Mouse (Mus musculus) limb, embryonic 15.5 days (tissue): ENCODE measurements around the gene Eef2k. TPM values are rescaled to one million over a fixed set of nuclear protein-coding genes. Genes with fewer than 3 reads are reported as not detected.

Experiments
- ATAC-seq: fragments of 200-750 bp; cut with Nextera tagmentation; 2 replicates; pipeline ENCODE4 v1.8.0; 2017; ENCODE audit warnings: low read depth, moderate TSS enrichment; ENCODE audit not compliant: insufficient number of reproducible peaks, low FRiP score, low TSS enrichment
- H3K27ac ChIP-seq: fragments of 300-500 bp; sonication (generic); 2 replicates; pipeline ENCODE4 v1.5.1; 2015; ENCODE audit warnings: moderate library complexity, mild to moderate bottlenecking, inconsistent platforms
- H3K27me3 ChIP-seq: fragments of 300-500 bp; sonication (generic); 2 replicates; pipeline ENCODE4 v1.6.1; 2015; ENCODE audit warnings: inconsistent platforms
- H3K36me3 ChIP-seq: fragments of 300-500 bp; sonication (generic); 2 replicates; pipeline ENCODE4 v1.6.1; 2015; ENCODE audit warnings: inconsistent platforms
- H3K4me1 ChIP-seq: fragments of 300-500 bp; sonication (generic); 2 replicates; pipeline ENCODE4 v1.6.1; 2015; ENCODE audit warnings: inconsistent platforms
- H3K4me2 ChIP-seq: fragments of 300-500 bp; sonication (generic); 2 replicates; pipeline ENCODE4 v1.6.1; 2015; ENCODE audit warnings: mild to moderate bottlenecking, inconsistent platforms
- H3K4me3 ChIP-seq: fragments of 300-500 bp; sonication (generic); 2 replicates; pipeline ENCODE4 v1.5.1; 2015; ENCODE audit warnings: mild to moderate bottlenecking, inconsistent platforms
- H3K9ac ChIP-seq: fragments of 300-500 bp; sonication (generic); 2 replicates; pipeline ENCODE4 v1.6.1; 2015; ENCODE audit warnings: inconsistent platforms
- H3K9me3 ChIP-seq: fragments of 300-500 bp; sonication (generic); 2 replicates; pipeline ENCODE4 v1.6.1; 2016; ENCODE audit warnings: inconsistent platforms
- WGBS: fragments of 180-500 bp; shearing (Covaris S2); methylation state at CpG from one replicate; pipeline ENCODE4 v1.1.7; 2015; 5-methylcytosine and 5-hydroxymethylcytosine counted together
- polyA plus RNA-seq: library from polyadenylated mRNA; unstranded; fragments of >200 nt; fragmentation: Nextera tagmentation; extraction: Ambion mirVana; gene quantifications from 2 replicates; pipeline ENCODE4 v1.2.1, GENCODE M21; 2015

The Eef2k gene
- polyA plus RNA-seq, 1 experiment from 2014 or later = 83.7 TPM

DNA sequence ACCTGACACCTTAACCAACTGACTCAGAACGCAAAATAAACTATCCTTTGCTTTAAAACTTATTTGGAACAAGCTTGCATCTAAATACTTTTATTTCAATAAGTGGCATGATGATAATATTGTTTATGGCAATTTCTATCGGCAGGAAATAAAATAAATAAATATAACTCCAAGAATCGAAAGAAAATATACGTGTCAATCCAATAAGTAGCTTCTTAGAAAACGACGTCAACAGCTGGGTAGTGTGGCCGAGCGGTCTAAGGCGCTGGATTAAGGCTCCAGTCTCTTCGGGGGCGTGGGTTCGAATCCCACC lies 74.6 kb downstream of the Eef2k start:
- H3K9ac ChIP-seq = no peak overlapping the region

DNA sequence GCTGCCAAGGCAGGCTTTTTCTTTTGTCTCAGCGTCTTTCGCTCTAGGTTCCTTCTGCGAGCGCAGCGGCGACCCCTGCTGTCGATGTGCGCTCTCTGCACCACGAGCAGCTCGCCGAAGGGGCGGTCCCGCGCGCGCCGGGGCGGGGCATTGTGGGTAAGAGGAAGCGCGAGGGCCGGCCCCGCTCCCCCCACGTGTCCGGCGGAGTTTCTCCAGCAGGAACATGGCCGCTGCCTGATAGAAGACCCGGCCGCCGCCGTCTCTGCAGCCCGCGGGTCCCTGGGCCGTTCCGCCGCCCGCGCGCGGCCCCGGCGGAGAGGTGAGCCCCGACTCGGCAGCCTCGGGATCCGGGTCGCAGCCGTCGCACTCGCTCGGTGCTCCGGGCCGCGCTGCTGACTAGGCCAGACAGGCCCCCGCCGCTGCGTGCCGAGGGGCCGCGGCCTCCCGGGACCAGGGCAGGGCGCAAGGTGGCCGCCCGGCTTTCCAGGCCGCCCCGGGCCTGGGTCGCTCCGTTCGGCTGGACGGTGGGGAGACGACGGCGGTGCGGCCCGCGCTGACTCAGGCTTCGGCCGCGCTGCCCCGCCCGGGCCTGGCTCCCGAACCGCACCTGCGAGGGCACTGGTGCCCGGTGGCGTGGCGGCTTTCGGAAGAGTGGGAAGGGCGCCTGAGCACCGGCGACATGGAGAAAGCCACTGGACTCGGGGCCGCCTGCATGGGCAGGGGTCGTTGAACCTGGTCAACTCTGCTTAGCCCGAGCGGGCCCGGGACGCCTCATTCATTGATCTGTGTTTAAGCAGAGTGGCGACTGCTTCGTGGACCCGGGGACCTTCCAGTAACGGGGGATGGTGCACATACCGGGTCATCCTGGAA lies 75.2 kb downstream of the Eef2k start, which contains the start of gene Polr3e:
Polr3e (plus strand) TSS at position 153 of the 870 bp plus-strand sequence.
- H3K4me1 ChIP-seq = peaks cover 9% of the 10 kb centered on the region; the same call in 1 of the 2 replicates
- H3K27me3 ChIP-seq = no peaks in the 10 kb centered on the region
- H3K9me3 ChIP-seq = no peaks in the 10 kb centered on the region
- H3K4me2 ChIP-seq = peak within 1 kb of the TSS; percentile 63
- peak; percentile 90 for ATAC-seq
- under 1% methylated on average over 91 of the region's 102 CpGs for WGBS
- peaks cover 3% of the 10 kb centered on the region; the same call in 1 of the 2 replicates for H3K36me3 ChIP-seq
- peak within 1 kb of the TSS; percentile 95 for H3K4me3 ChIP-seq
- H3K27ac ChIP-seq = peak within 1 kb of the TSS; percentile 84
- H3K9ac ChIP-seq = peak within 1 kb of the TSS; percentile 88

More for the DNA sequence above, 74.6 kb downstream of the Eef2k start:
- H3K4me2 ChIP-seq = peak overlapping the region; percentile 63; the same call in 1 of the 2 replicates
- H3K9me3 ChIP-seq = no peaks in the 10 kb centered on the region
- ATAC-seq = peak; percentile 89; the same call in 1 of the 2 replicates
- WGBS = 7% methylated on average over 12 of the region's 12 CpGs
- H3K27me3 ChIP-seq = no peaks in the 10 kb centered on the region
- no peak overlapping the region for H3K27ac ChIP-seq
- peaks cover 9% of the 10 kb centered on the region; the same call in 1 of the 2 replicates for H3K4me1 ChIP-seq
- peak overlapping the region; percentile 95 for H3K4me3 ChIP-seq
- no peaks in the 10 kb centered on the region for H3K36me3 ChIP-seq

DNA sequence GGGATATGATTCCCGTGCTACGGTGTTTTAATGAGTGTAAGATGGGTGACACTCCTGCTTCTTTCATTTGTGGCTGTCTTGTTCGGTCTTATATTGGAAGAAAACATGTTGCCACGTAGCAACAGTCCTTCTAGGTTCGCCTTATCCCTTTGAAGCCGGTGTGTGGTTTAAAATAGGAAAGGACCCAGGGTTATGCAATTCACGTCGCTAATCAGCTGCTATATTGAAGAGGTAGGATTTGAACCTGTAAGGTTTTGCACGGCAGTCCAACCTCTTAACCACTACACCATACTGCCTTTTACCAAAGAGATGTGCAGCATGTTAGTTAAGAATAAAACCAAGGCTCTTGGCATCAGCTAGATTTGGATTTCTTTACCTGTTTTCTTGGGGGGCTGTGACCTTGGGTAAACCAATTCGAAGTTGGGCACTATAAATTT lies 75.9 kb downstream of the Eef2k start:
- H3K36me3 ChIP-seq = peaks cover 7% of the 10 kb centered on the region; the same call in 1 of the 2 replicates
- peak overlapping the region; percentile 84 for H3K27ac ChIP-seq
- peak overlapping the region; percentile 88 for H3K9ac ChIP-seq
- peaks cover 9% of the 10 kb centered on the region; the same call in 1 of the 2 replicates for H3K4me1 ChIP-seq
- peak overlapping the region; percentile 95 for H3K4me3 ChIP-seq
- WGBS = 5% methylated on average over 10 of the region's 10 CpGs
- peak; percentile 59; the same call in 1 of the 2 replicates for ATAC-seq
- H3K4me2 ChIP-seq = peak overlapping the region; percentile 63
- no peaks in the 10 kb centered on the region for H3K27me3 ChIP-seq
- no peaks in the 10 kb centered on the region for H3K9me3 ChIP-seq

DNA sequence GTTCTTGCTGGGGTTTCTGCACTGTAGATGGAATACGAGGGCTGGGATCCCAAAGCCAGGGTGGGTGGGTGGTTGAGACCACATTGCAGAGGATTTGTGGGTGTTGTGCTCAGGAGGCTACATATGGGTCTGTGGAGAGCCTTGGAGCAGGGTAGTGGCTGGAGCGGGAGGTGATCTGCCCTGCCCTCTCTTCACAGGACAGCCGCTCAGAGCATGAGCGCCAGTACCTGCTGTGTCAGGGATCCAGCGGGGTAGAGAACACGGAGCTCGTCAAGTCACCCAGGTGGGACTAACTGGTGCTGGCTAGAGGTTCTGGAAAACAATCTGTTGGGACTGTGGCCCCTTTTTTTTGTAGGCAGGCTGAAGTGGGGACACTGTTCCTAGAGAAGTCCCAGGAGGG lies 90.5 kb downstream of the Eef2k start:
- Histone ChIP-seq H3K27me3 (no peaks in the 10 kb centered on the region), H3K27ac (no peak overlapping the region), H3K9me3 (no peaks in the 10 kb centered on the region), H3K4me3 (no peak overlapping the region), H3K9ac (no peak overlapping the region), H3K4me1 (no peaks in the 10 kb centered on the region), H3K36me3 (peaks cover 90% of the 10 kb centered on the region), H3K4me2 (no peak overlapping the region)
- 90% methylated on average over 7 of the region's 7 CpGs for WGBS
- ATAC-seq = no peak

DNA sequence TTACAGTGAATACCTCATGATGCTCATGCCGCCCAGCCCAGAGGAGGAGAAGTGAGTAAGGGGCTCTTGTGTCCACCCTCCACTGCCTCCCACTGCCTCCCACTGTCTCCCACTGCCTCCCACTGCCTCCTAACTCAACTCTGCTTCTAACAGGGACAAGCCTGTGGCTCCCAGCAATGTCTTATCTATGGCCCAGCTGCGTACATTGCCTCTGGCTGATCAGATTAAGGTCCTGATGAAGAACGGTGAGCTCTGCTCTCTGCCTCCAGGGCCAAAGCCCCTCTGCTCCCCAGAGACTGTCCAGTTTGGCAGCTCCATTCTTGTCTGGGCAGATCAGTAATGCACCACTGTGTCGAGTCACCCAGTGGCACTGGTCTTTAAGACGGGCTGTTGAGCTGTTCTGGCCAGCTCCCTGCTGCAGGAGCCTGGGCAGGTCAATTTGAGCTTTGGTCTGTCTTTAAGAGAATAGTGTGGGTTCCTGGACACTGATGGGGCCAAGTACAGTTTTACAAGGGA lies 91.1 kb downstream of the Eef2k start:
- WGBS = 88% methylated on average over 4 of the region's 5 CpGs
- no peak for ATAC-seq

DNA sequence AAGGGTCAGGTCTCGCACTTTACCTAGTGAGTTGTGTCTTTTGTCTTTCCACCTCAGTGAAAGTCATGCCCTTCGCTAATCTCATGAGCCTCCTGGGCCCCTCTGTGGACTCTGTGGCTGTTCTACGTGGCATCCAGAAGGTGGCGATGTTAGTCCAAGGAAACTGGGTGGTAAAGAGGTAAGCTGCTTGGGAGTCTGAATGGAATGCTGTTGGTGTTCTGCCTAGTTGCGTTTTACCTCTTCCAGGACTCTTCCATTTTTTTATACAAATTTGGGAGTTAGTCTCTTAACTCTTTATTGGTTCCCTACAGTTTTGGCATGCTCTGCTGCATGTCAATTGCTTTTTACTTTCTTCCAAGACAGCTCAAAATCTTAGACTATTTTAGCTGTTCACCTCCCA lies 92.1 kb downstream of the Eef2k start:
- no peaks in the 10 kb centered on the region for H3K27me3 ChIP-seq
- H3K4me1 ChIP-seq = no peaks in the 10 kb centered on the region
- H3K9ac ChIP-seq = no peak overlapping the region
- no peak overlapping the region for H3K27ac ChIP-seq
- WGBS = 34% methylated on average over 5 of the region's 5 CpGs
- no peak overlapping the region for H3K4me2 ChIP-seq
- peaks cover 91% of the 10 kb centered on the region for H3K36me3 ChIP-seq
- H3K4me3 ChIP-seq = no peak overlapping the region
- H3K9me3 ChIP-seq = no peaks in the 10 kb centered on the region
- ATAC-seq = no peak

More for the DNA sequence above, 91.1 kb downstream of the Eef2k start:
- no peaks in the 10 kb centered on the region for H3K9me3 ChIP-seq
- no peaks in the 10 kb centered on the region for H3K4me1 ChIP-seq
- H3K27me3 ChIP-seq = no peaks in the 10 kb centered on the region
- H3K9ac ChIP-seq = no peak overlapping the region
- no peak overlapping the region for H3K27ac ChIP-seq
- H3K4me2 ChIP-seq = no peak overlapping the region
- H3K4me3 ChIP-seq = no peak overlapping the region
- peaks cover 90% of the 10 kb centered on the region for H3K36me3 ChIP-seq

DNA sequence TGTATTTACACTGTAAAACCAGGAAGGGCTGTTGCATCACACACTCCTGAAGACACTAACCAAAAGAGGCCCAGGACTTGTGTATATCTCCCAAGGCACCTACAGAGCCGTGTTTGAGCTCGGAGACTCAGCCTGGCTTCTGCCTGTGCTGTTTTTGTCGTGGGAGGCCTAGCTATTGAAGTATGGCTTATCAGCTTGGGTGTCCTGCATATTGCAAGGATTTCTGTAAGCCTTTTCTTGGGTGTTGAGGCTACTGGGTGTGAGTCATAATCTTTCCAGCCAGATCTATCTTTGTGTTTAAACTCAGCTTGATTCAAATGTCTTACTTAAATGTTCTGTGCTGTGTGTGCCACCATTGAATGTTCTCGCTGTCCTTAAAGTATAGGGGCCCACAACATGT lies 93.9 kb downstream of the Eef2k start:
- ATAC-seq = no peak
- no peak overlapping the region for H3K27ac ChIP-seq
- WGBS = 86% methylated on average over 4 of the region's 4 CpGs
- no peaks in the 10 kb centered on the region for H3K4me1 ChIP-seq
- H3K4me2 ChIP-seq = no peak overlapping the region
- no peak overlapping the region for H3K9ac ChIP-seq
- no peak overlapping the region for H3K4me3 ChIP-seq
- H3K36me3 ChIP-seq = peaks cover 91% of the 10 kb centered on the region
- H3K9me3 ChIP-seq = no peaks in the 10 kb centered on the region
- no peaks in the 10 kb centered on the region for H3K27me3 ChIP-seq

DNA sequence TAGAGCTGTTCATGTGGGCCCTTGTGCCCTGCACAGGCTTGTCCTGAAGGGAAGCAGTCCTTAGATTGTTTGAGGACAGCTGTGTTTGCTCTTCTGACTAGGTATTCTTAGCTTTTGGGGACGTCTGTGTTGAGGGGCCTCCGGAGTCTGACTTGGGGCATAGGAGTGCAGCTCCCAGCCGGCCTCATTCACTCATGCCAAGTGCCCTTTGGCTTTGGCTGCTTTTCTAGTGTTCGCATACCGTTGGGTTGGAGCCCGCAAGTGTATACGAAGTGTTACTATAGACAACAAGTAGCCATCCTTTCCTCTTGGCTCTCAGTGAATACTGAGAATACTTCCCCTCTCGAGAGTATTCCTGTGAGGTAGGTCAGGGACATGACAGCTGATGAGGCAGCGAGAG lies 95.6 kb downstream of the Eef2k start:
- Histone ChIP-seq H3K36me3 (peaks cover 89% of the 10 kb centered on the region), H3K9ac (no peak overlapping the region), H3K9me3 (no peaks in the 10 kb centered on the region), H3K27me3 (no peaks in the 10 kb centered on the region), H3K27ac (no peak overlapping the region), H3K4me3 (no peak overlapping the region), H3K4me1 (0 out of 2 replicates have a peak, but pooled peaks cover 4% of the 10 kb centered on the region), H3K4me2 (no peak overlapping the region)
- WGBS = 91% methylated on average over 9 of the region's 9 CpGs
- ATAC-seq = no peak

DNA sequence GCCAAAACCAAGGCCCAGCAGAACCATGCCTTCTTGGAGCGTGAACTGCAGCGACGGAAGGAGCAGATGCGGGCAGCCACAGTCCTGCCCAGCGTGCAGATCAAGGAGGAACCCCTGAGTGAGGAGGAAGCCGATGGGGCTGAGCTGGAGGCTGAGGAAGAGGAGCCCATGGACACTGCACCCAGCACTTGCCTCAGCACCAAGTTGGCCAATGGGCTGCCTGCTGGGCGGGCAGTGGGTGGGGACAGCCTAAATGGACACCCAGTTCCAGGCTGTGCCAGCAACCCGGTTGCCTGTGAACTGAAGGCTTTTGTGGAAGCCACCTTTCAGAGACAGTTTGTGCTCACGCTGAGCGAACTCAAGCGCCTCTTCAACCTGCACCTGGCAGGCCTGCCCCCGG lies 97.7 kb downstream of the Eef2k start:
- 87% methylated on average over 12 of the region's 12 CpGs for WGBS
- Histone ChIP-seq H3K27ac (no peak overlapping the region), H3K4me3 (no peak overlapping the region), H3K9me3 (no peaks in the 10 kb centered on the region), H3K4me2 (no peak overlapping the region), H3K9ac (no peak overlapping the region), H3K36me3 (peaks cover 88% of the 10 kb centered on the region), H3K4me1 (0 out of 2 replicates have a peak, but pooled peaks cover 4% of the 10 kb centered on the region), H3K27me3 (no peaks in the 10 kb centered on the region)
- no peak; the same call in 1 of the 2 replicates for ATAC-seq

DNA sequence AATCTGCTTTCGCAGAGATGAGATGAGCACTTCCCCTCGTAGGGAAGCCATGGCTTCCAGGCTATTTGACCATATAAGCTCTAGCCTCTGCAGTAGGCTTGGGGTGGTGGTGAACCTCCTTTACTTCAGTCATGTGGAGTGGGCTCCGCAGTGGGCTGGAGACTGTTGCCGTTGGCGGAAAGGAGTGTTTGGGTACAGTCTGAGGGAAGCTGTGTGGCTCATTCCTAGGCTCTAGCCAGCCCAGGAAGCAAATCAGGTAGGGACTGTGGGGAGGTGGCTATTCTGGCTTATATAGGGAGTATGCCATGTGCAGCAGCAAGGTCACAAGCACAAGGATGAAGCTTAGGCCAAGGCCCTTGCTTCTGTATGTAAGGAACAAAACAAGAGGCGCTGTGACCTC lies 98.6 kb downstream of the Eef2k start:
- H3K4me1 ChIP-seq = 0 out of 2 replicates have a peak, but pooled peaks cover 4% of the 10 kb centered on the region
- no peak overlapping the region for H3K27ac ChIP-seq
- ATAC-seq = no peak
- no peak overlapping the region for H3K9ac ChIP-seq
- no peaks in the 10 kb centered on the region for H3K9me3 ChIP-seq
- WGBS = 95% methylated on average over 6 of the region's 6 CpGs
- no peaks in the 10 kb centered on the region for H3K27me3 ChIP-seq
- peaks cover 84% of the 10 kb centered on the region for H3K36me3 ChIP-seq
- no peak overlapping the region for H3K4me3 ChIP-seq
- no peak overlapping the region for H3K4me2 ChIP-seq

DNA sequence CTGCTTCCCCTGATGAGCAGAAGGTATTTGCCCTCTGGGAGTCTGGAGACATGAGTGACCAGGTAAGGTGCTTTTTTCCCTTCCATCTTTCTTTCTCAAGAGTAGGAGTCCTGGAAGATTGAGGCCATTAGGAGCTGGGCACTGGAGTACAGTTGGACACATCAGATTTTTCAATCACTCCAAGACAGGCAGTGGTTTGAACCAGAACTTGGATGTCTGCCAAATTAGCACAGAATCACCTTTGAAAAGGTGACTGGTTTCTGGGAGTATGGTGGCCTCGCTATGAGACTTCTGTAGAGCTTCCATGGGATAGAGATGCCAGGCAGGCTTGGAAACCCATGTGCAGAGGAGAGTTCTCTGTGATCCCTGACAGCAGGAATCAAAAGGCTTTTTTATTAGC lies 99.9 kb downstream of the Eef2k start:
- no peak for ATAC-seq

DNA sequence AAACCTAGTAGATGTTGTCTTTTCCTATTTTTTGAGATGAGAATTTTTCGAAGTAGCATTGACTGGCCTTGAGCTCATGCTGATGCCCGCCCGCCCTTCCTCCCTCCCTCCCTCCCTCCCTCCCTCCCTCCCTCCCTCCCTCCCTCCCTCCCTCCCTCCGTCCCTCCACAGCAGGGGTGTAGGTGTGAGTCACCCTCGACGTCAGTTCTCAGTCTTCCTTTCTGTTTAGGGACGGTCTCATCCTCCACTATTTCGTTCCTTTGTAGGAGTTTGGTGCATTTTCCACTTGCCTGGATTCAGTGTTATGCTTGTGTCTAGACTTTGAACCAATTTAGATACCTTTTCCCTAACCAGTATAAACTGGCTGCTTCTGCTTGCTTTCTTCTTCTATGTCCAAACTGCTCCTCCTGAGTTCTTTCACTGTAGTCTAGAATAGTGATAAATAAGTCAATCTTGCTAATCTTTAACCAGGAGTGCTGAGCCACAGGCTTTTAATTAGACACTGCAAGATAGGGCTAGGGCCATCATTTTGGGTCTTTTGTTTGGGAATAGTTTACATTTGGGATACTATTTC lies 101.4 kb downstream of the Eef2k start:
- no peak overlapping the region for H3K27ac ChIP-seq
- ATAC-seq = no peak
- H3K4me3 ChIP-seq = no peak overlapping the region
- no peaks in the 10 kb centered on the region for H3K27me3 ChIP-seq
- H3K36me3 ChIP-seq = peaks cover 70% of the 10 kb centered on the region
- no peaks in the 10 kb centered on the region for H3K9me3 ChIP-seq
- H3K4me1 ChIP-seq = 0 out of 2 replicates have a peak, but pooled peaks cover 4% of the 10 kb centered on the region
- WGBS = 70% methylated on average over 7 of the region's 8 CpGs
- no peak overlapping the region for H3K9ac ChIP-seq
- no peak overlapping the region for H3K4me2 ChIP-seq

More for the DNA sequence above, 99.9 kb downstream of the Eef2k start:
- Histone ChIP-seq H3K4me1 (0 out of 2 replicates have a peak, but pooled peaks cover 4% of the 10 kb centered on the region), H3K4me2 (no peak overlapping the region), H3K36me3 (peaks cover 73% of the 10 kb centered on the region), H3K27ac (no peak overlapping the region), H3K9me3 (no peaks in the 10 kb centered on the region), H3K27me3 (no peaks in the 10 kb centered on the region), H3K9ac (0 out of 2 replicates have a peak overlapping the region, but pooled peaks have one; percentile 10), H3K4me3 (no peak overlapping the region)
- WGBS = 56% methylated on average over 1 of the region's 1 CpGs
